Mouse (Mus musculus): Measurements from ENCODE around the gene A1bg.

A1bg gene

GRCm38 (mm10) chr15:60922912-60923311 is at the start of gene A1bg:
A1bg (minus strand) TSS chr15:60923012.
- in situ Hi-C loops (cut with MboI, MseI) = no loop called here

GRCm38 (mm10) chr15:60968549-60968861 is 45.7 kb upstream of the A1bg start:
- in situ Hi-C loops (cut with MboI, MseI) = no loop called here

- in situ Hi-C loops (cut with MboI, MseI) = no loop called here
These were observed 45.2 kb upstream of the A1bg start for GRCm38 (mm10) chr15:60967841-60968548.

- in situ Hi-C loops (cut with MboI, MseI) = no loop called here
These were observed 2.9 kb upstream of the A1bg start for GRCm38 (mm10) chr15:60925686-60926085.

GRCm38 (mm10) chr15:60903763-60904697 is 18.8 kb downstream of the A1bg start:
- in situ Hi-C loops (cut with MboI, MseI) = no loop called here

- in situ Hi-C loops (cut with MboI, MseI) = no loop called here
These were observed 24.4 kb downstream of the A1bg start for GRCm38 (mm10) chr15:60898187-60898965.

- in situ Hi-C loops (cut with MboI, MseI) = no loop called here
These were observed 26.8 kb downstream of the A1bg start for GRCm38 (mm10) chr15:60896040-60896439.

GRCm38 (mm10) chr15:60892976-60893463 is 29.8 kb downstream of the A1bg start:
- in situ Hi-C loops (cut with MboI, MseI) = no loop called here

GRCm38 (mm10) chr15:60888724-60889123 is 34.1 kb downstream of the A1bg start:
- in situ Hi-C loops (cut with MboI, MseI) = no loop called here

GRCm38 (mm10) chr15:60875721-60876120 is 47.1 kb downstream of the A1bg start:
- in situ Hi-C loops (cut with MboI, MseI) = no loop called here

- in situ Hi-C loops (cut with MboI, MseI) = no loop called here
These were observed 60.4 kb downstream of the A1bg start for GRCm38 (mm10) chr15:60862417-60862816.

GRCm38 (mm10) chr15:60855112-60855511 is 67.7 kb downstream of the A1bg start:
- in situ Hi-C loops (cut with MboI, MseI) = no loop called here

- in situ Hi-C loops (cut with MboI, MseI) = no loop called here
These were observed 68.7 kb downstream of the A1bg start for GRCm38 (mm10) chr15:60854151-60854550.

GRCm38 (mm10) chr15:60853231-60853999 is 69.4 kb downstream of the A1bg start, which contains the start of gene Fam84b:
Fam84b (minus strand) TSS chr15:60853778.
- in situ Hi-C loops (cut with MboI, MseI) = no loop called here

- in situ Hi-C loops (cut with MboI, MseI) = no loop called here
These were observed 74.2 kb downstream of the A1bg start for GRCm38 (mm10) chr15:60848630-60849029.

Measured in regulatory T cell (primary cell).